Mouse (Mus musculus): Measurements from ENCODE around the gene Cdk20. TPM values are rescaled to one million over a fixed set of nuclear protein-coding genes. Genes with fewer than 3 reads are reported as not detected.

Cdk20 gene
- polyA plus RNA-seq, 1 experiment, result 7.0 TPM

DNA sequence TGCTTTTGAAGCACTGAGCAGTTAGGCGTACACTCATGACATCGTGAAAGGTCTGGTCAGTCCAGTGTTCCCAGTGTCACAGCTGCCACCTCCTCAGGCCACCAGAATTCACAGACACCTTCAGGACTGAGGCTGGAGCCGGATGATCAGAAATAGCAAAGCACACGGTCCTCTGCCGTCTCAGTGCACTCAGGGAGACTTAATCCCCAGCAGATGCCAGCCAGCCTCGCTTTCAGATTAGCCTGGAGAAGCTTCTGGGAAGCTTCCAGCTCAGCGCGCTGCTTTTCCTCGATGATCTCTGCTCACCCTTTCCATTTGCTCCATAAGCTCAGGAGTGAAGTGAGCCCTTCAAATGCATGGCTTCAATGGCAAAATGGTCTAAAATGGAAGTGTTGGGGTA, 33.1 kb downstream of the Cdk20 start:
- no peak overlapping the region for H3K4me3 ChIP-seq (ENCODE audit: insufficient read depth, low read length)
- H3K27ac ChIP-seq (ENCODE audit: insufficient read depth, low read length), result no peak overlapping the region
- H3K4me1 ChIP-seq (ENCODE audit: control insufficient read depth, insufficient read depth, low read length), result no peaks in the 10 kb centered on the region
- TF ChIP-seq CTCF (IDR thresholded peaks at IDR 0.05; ENCODE audit: borderline replicate concordance, insufficient read depth, low read length) (no peak), POLR2A (IDR thresholded peaks at IDR 0.05; ENCODE audit: low read depth, low read length) (no peak)

DNA sequence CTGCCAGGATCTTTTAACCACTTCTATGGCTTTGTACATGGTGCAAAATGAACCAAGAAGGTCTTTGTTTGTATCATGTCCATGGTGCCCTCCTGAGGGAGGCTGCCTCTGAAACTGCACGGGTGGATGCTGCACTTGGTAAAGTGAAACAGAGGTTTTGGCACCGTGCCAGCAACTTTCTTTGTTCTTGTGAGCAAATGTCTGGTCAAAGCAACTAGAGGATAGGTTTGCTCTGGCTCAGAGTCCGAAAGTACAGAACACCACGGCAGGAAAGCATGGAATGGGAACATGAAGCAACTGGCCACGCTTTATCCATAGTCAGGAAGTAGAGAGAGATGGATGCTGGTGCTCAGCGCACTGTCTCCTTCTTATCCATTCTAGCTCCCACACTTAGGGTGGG, 35.8 kb downstream of the Cdk20 start:
- Histone ChIP-seq H3K27ac (ENCODE audit: insufficient read depth, low read length) (no peak overlapping the region), H3K4me3 (ENCODE audit: insufficient read depth, low read length) (no peak overlapping the region), H3K4me1 (ENCODE audit: control insufficient read depth, insufficient read depth, low read length) (no peaks in the 10 kb centered on the region)
- no peak for TF ChIP-seq CTCF (IDR thresholded peaks at IDR 0.05; ENCODE audit: borderline replicate concordance, insufficient read depth, low read length)
- no peak for TF ChIP-seq POLR2A (IDR thresholded peaks at IDR 0.05; ENCODE audit: low read depth, low read length)

DNA sequence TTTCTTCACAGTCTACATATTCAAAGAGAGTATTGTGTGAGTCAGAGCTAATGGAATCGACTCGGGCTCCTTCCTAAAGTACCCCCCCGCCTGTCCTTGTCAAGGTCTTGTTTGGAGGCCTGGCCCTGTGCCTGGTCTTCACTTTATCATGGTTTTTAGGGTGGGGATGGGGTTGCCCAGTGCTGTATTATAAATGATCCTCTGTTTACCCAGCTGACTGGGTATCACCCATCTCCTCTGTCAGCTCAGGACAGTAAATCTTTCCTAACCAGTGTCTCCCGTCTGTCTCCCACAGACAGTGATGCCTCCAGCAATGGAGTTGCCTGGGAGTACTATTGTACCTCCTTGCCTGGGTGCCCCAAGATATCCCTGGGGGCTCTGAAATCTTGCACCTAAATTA, 45.9 kb downstream of the Cdk20 start:
- H3K4me3 ChIP-seq (ENCODE audit: insufficient read depth, low read length), result no peak overlapping the region
- no peaks in the 10 kb centered on the region for H3K4me1 ChIP-seq (ENCODE audit: control insufficient read depth, insufficient read depth, low read length)
- H3K27ac ChIP-seq (ENCODE audit: insufficient read depth, low read length), result no peak overlapping the region
- TF ChIP-seq CTCF (IDR thresholded peaks at IDR 0.05; ENCODE audit: borderline replicate concordance, insufficient read depth, low read length) (no peak), POLR2A (IDR thresholded peaks at IDR 0.05; ENCODE audit: low read depth, low read length) (no peak)

DNA sequence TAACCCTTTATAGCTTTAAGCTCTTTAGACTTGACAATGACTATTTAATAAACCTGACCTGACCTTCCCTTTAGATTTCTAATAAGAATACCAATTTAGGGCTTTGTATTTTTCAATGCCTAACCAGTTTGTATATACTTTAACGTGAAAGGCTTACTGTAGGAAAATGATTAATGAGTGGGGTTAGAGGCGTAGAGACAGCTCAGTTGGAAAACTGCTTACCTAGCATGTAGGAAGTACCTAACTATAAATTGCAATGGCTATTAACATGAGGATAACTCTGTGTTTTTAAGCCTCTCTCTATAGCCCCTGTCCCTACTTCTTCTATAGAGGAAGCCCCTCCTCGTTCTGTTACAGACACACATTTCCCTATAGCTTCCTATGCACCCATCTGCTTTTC, 47.8 kb downstream of the Cdk20 start:
- H3K27ac ChIP-seq (ENCODE audit: insufficient read depth, low read length), result no peak overlapping the region
- no peak overlapping the region for H3K4me3 ChIP-seq (ENCODE audit: insufficient read depth, low read length)
- H3K4me1 ChIP-seq (ENCODE audit: control insufficient read depth, insufficient read depth, low read length), result no peaks in the 10 kb centered on the region
- TF ChIP-seq CTCF (IDR thresholded peaks at IDR 0.05; ENCODE audit: borderline replicate concordance, insufficient read depth, low read length) (no peak), POLR2A (IDR thresholded peaks at IDR 0.05; ENCODE audit: low read depth, low read length) (no peak)

DNA sequence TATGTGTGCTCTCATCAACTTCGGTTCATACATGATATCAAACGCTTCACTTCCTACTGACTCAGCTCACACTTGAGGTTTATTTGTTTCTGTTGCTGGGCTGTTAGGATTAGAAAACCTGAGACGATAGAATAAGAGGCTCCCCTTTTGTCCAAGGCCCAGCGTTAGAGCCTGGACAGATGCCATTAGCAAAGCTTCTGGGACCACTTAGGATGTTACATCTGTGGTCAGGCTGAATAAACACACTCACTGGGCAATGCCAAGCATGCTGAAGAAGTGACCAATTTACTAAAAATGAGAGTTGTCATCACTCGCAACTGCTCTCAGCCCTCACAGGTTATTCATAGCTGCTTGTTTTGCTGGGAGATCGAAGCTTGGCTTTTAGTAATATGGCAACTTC, 57.8 kb downstream of the Cdk20 start:
- no peak overlapping the region for H3K27ac ChIP-seq (ENCODE audit: insufficient read depth, low read length)
- no peak for TF ChIP-seq POLR2A (IDR thresholded peaks at IDR 0.05; ENCODE audit: low read depth, low read length)
- TF ChIP-seq CTCF (IDR thresholded peaks at IDR 0.05; ENCODE audit: borderline replicate concordance, insufficient read depth, low read length), result no peak
- H3K4me3 ChIP-seq (ENCODE audit: insufficient read depth, low read length), result no peak overlapping the region

More for the DNA sequence above, 57.8 kb downstream of the Cdk20 start:
- no peaks in the 10 kb centered on the region for H3K4me1 ChIP-seq (ENCODE audit: control insufficient read depth, insufficient read depth, low read length)

Other genes starting within 250 kb of the Cdk20 start
- 18.5 and 20.1 TPM in 2 replicates for gene Cdc14b, start 157.0 kb upstream of the Cdk20 start, polyA plus RNA-seq (2011; ENCODE audit: insufficient read length, low read depth, missing spikeins)
- 36.8 and 41.0 TPM in 2 replicates for gene Aaed1, start 119.6 kb upstream of the Cdk20 start, polyA plus RNA-seq (2011; ENCODE audit: insufficient read length, low read depth, missing spikeins)
- gene Ctsl, start 61.4 kb upstream of the Cdk20 start, polyA plus RNA-seq (2011; ENCODE audit: insufficient read length, low read depth, missing spikeins), result 713 and 939 TPM in 2 replicates
- gene Fam240b, start 65.5 kb downstream of the Cdk20 start, polyA plus RNA-seq (2011; ENCODE audit: insufficient read length, low read depth, missing spikeins), result not detected in 2 replicates